Mouse (Mus musculus) liver, embryonic 12.5 days (tissue): ENCODE data around the gene Gm17387. TPM values are rescaled to one million over a fixed set of nuclear protein-coding genes. Genes with fewer than 3 reads are reported as not detected.

Experiments
- ATAC-seq: fragments of 200-750 bp; cut with Nextera tagmentation; 2 replicates; pipeline ENCODE4 v1.8.0; 2017; ENCODE audit warnings: moderate number of reproducible peaks, mild to moderate bottlenecking, moderate library complexity
- H3K27ac ChIP-seq: fragments of 300-500 bp; sonication (generic); 2 replicates; pipeline ENCODE4 v1.5.1; 2016; ENCODE audit warnings: mild to moderate bottlenecking
- H3K27me3 ChIP-seq: fragments of 300-500 bp; sonication (generic); replicated peaks from 2 replicates; pipeline ENCODE4 v1.6.1; 2016; ENCODE audit warnings: mild to moderate bottlenecking, moderate library complexity
- H3K36me3 ChIP-seq: fragments of 300-500 bp; sonication (generic); 2 replicates; pipeline ENCODE4 v1.6.1; 2016; ENCODE audit warnings: mild to moderate bottlenecking, moderate library complexity
- H3K4me1 ChIP-seq: fragments of 300-500 bp; sonication (generic); 2 replicates; pipeline ENCODE4 v1.6.1; 2016
- H3K4me2 ChIP-seq: fragments of 300-500 bp; sonication (generic); 2 replicates; pipeline ENCODE4 v1.6.1; 2016; ENCODE audit warnings: mild to moderate bottlenecking, moderate library complexity
- H3K4me3 ChIP-seq: fragments of 300-500 bp; sonication (generic); 2 replicates; pipeline ENCODE4 v1.5.1; 2016; ENCODE audit warnings: mild to moderate bottlenecking, moderate library complexity
- H3K9ac ChIP-seq: fragments of 300-500 bp; sonication (generic); 2 replicates; pipeline ENCODE4 v1.6.1; 2016; ENCODE audit warnings: mild to moderate bottlenecking, moderate library complexity
- H3K9me3 ChIP-seq: fragments of 300-500 bp; sonication (generic); replicated peaks from 2 replicates; pipeline ENCODE4 v1.6.1; 2016; ENCODE audit warnings: mild to moderate bottlenecking, moderate library complexity
- WGBS: fragments of 180-500 bp; shearing (Covaris S2); methylation state at CpG from one replicate; pipeline ENCODE4 v1.1.7; 2016; ENCODE audit not compliant: insufficient replicate concordance; 5-methylcytosine and 5-hydroxymethylcytosine counted together
- polyA plus RNA-seq: library from polyadenylated mRNA; unstranded; fragments of >200 nt; fragmentation: Nextera tagmentation; extraction: Ambion mirVana; gene quantifications from 2 replicates; pipeline ENCODE4 v1.2.1, GENCODE M21; 2016

Gm17387 gene
- polyA plus RNA-seq, 1 experiment from 2014 or later, result not detected

- no peak overlapping the region for H3K27ac ChIP-seq
- H3K36me3 ChIP-seq, result no peaks in the 10 kb centered on the region
- H3K4me1 ChIP-seq, result peaks cover 14% of the 10 kb centered on the region
- WGBS, result 68% methylated on average over 2 of the region's 2 CpGs
- H3K9me3 ChIP-seq, result 0 out of 2 replicates have a peak, but pooled peaks cover 3% of the 10 kb centered on the region
- peaks cover 23% of the 10 kb centered on the region for H3K27me3 ChIP-seq
- no peak overlapping the region for H3K4me3 ChIP-seq
- no peak overlapping the region for H3K9ac ChIP-seq
- no peak overlapping the region for H3K4me2 ChIP-seq
- ATAC-seq, result no peak
Measured at GRCm38 (mm10) chr7:141052421-141052820, 23.5 kb downstream of the Gm17387 start.

DNA sequence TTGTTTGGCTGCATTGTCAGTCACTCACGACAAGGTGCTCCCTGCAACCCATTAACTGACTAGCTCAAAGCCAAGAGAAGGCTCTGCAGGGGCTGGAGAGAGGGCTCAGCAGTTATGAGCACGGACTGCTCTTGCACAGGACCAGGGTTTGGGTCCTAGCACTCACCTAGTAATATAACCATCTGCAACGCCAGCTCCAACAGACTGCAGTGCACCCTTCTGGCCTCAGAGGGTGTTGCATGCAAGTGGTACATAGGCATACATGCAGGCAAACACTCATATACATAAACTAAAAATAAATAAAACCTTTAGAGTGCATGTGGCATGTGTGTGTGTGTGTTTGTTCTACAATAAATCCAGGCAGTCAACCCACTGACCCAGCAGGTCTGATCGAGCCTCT, 26.9 kb downstream of the Gm17387 start:
- Histone ChIP-seq H3K9ac (no peak overlapping the region), H3K27ac (no peak overlapping the region), H3K4me2 (no peak overlapping the region), H3K27me3 (peaks cover 56% of the 10 kb centered on the region), H3K36me3 (no peaks in the 10 kb centered on the region), H3K9me3 (0 out of 2 replicates have a peak, but pooled peaks cover 3% of the 10 kb centered on the region), H3K4me1 (peaks cover 10% of the 10 kb centered on the region), H3K4me3 (no peak overlapping the region)
- 52% methylated on average over 4 of the region's 4 CpGs for WGBS
- no peak for ATAC-seq

- 0 out of 2 replicates have a peak, but pooled peaks cover 3% of the 10 kb centered on the region for H3K9me3 ChIP-seq
- H3K9ac ChIP-seq, result no peak overlapping the region
- H3K27me3 ChIP-seq, result peaks cover 68% of the 10 kb centered on the region
- no peaks in the 10 kb centered on the region for H3K36me3 ChIP-seq
- no peak overlapping the region for H3K4me2 ChIP-seq
- no peak overlapping the region for H3K27ac ChIP-seq
- 66% methylated on average over 6 of the region's 6 CpGs for WGBS
- ATAC-seq, result no peak
- peaks cover 19% of the 10 kb centered on the region for H3K4me1 ChIP-seq
- no peak overlapping the region for H3K4me3 ChIP-seq
Measured at GRCm38 (mm10) chr7:141056976-141057375, 28.0 kb downstream of the Gm17387 start.

DNA sequence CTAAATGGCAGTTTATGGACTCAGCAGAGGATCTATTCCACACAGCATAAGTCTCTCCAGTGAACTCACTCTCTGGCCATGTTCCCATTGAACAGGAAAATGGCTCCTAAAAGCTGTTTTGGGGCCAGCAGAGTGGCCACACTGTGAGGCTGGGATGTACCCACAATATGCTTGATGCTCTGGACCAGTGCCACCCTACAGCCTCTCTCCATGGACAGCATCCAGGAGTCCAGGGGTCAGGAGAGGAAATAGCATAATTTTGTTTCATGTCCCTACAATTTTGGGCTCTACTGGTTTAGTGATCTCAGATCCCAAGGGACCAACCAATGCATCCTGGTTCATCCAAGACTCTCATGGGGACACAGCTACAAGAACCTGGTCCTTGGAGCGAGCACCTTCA, 28.6 kb downstream of the Gm17387 start:
- WGBS, result 63% methylated on average over 1 of the region's 1 CpGs
- Histone ChIP-seq H3K9me3 (0 out of 2 replicates have a peak, but pooled peaks cover 3% of the 10 kb centered on the region), H3K9ac (no peak overlapping the region), H3K36me3 (no peaks in the 10 kb centered on the region), H3K4me1 (peaks cover 24% of the 10 kb centered on the region), H3K4me2 (no peak overlapping the region), H3K4me3 (no peak overlapping the region), H3K27me3 (peaks cover 74% of the 10 kb centered on the region), H3K27ac (no peak overlapping the region)
- no peak for ATAC-seq

DNA sequence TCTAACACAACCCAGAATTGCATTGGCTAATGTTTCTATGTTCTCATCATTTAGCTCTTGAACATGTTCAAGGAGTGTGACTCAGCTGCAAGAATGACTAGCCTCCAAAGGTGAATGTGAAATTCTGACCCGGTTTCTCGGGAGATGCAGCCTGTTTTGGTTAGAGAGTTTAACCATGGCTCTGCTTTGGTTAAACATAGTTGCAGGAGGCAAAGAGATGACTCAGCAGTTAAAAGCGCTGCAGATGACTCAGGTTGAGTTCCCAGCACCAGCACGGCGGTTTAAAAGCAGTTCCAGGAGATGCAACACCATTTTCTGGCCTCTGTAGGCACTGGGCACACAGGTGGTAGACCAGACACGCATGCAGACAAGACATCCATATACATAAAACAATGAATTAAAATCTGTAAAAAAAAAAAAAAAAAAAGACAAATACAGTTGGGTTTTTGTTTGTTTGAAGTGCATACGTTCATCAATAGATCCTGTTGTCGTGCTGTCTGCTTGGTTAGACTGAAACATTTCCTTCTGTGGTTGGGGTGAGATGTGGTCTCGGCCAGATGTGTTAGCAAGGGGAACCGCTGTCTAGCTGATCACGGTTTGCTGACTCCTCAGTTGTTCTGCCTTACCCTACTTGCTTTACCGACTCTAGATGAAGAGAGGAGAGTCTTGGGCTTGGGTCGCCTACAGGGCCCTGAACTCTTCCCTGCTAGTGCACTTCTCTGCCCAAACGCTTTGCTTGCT, 29.8 kb downstream of the Gm17387 start:
- ATAC-seq, result no peak
- peaks cover 36% of the 10 kb centered on the region for H3K4me1 ChIP-seq
- WGBS, result 59% methylated on average over 14 of the region's 14 CpGs

GRCm38 (mm10) chr7:141059929-141060328, 31.0 kb downstream of the Gm17387 start:
- Histone ChIP-seq H3K4me1 (peaks cover 45% of the 10 kb centered on the region), H3K36me3 (no peaks in the 10 kb centered on the region), H3K9me3 (0 out of 2 replicates have a peak, but pooled peaks cover 3% of the 10 kb centered on the region), H3K27me3 (peaks cover 84% of the 10 kb centered on the region), H3K27ac (no peak overlapping the region), H3K9ac (no peak overlapping the region), H3K4me3 (peak overlapping the region; percentile 54; the same call in 1 of the 2 replicates), H3K4me2 (0 out of 2 replicates have a peak overlapping the region, but pooled peaks have one; percentile 78)
- ATAC-seq, result peak; percentile 64
- 53% methylated on average over 2 of the region's 2 CpGs for WGBS

More for the DNA sequence above, 29.8 kb downstream of the Gm17387 start:
- Histone ChIP-seq H3K4me3 (no peak overlapping the region), H3K9ac (no peak overlapping the region), H3K27ac (no peak overlapping the region), H3K4me2 (no peak overlapping the region), H3K27me3 (peaks cover 82% of the 10 kb centered on the region), H3K9me3 (0 out of 2 replicates have a peak, but pooled peaks cover 3% of the 10 kb centered on the region), H3K36me3 (no peaks in the 10 kb centered on the region)

- Histone ChIP-seq H3K27me3 (peaks cover 91% of the 10 kb centered on the region), H3K4me3 (peak within 1 kb of the TSS; percentile 54), H3K9me3 (0 out of 2 replicates have a peak, but pooled peaks cover 3% of the 10 kb centered on the region), H3K27ac (no peak within 1 kb of the TSS), H3K4me1 (peaks cover 46% of the 10 kb centered on the region), H3K9ac (peak within 1 kb of the TSS; percentile 47), H3K4me2 (peak within 1 kb of the TSS; percentile 78), H3K36me3 (no peaks in the 10 kb centered on the region)
- ATAC-seq, result peak; percentile 40; the same call in 1 of the 2 replicates
- 3% methylated on average over 72 of the region's 72 CpGs for WGBS
Measured at GRCm38 (mm10) chr7:141060426-141061242, 31.7 kb downstream of the Gm17387 start, which contains the start of gene B4galnt4. Gene B4galnt4 (plus strand): TSS chr7:141061104.

DNA sequence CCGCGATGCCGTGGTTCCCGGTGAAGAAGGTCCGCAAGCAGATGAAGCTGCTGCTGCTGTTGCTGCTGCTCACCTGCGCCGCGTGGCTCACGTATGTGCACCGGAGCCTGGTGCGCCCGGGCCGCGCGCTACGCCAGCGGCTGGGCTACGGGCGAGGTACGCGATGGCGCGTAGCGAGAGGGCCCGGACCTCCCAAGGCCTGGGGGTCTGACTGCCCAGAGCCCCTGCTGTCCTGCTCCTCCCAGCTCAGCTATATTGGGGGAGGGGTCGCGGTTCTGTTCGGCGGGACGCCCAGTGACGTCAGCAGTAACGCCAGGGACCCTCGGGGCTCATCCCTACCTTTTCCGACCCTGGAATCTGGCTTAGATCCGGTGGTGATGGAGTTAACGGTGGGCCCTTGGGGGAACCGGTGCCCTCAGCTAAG, 32.4 kb downstream of the Gm17387 start:
- no peak for ATAC-seq

GRCm38 (mm10) chr7:141062525-141062924, 33.6 kb downstream of the Gm17387 start:
- WGBS, result 25% methylated on average over 7 of the region's 7 CpGs
- H3K36me3 ChIP-seq, result no peaks in the 10 kb centered on the region
- H3K4me3 ChIP-seq, result no peak overlapping the region
- no peaks in the 10 kb centered on the region for H3K9me3 ChIP-seq
- H3K9ac ChIP-seq, result no peak overlapping the region
- ATAC-seq, result no peak
- H3K27ac ChIP-seq, result no peak overlapping the region
- H3K4me1 ChIP-seq, result peaks cover 46% of the 10 kb centered on the region
- no peak overlapping the region for H3K4me2 ChIP-seq
- peaks cover 97% of the 10 kb centered on the region for H3K27me3 ChIP-seq

More for the DNA sequence above, 32.4 kb downstream of the Gm17387 start:
- no peaks in the 10 kb centered on the region for H3K9me3 ChIP-seq
- 5% methylated on average over 37 of the region's 37 CpGs for WGBS
- peak overlapping the region; percentile 78 for H3K4me2 ChIP-seq
- no peaks in the 10 kb centered on the region for H3K36me3 ChIP-seq
- H3K27ac ChIP-seq, result no peak overlapping the region
- peaks cover 46% of the 10 kb centered on the region for H3K4me1 ChIP-seq
- peak overlapping the region; percentile 54 for H3K4me3 ChIP-seq
- H3K9ac ChIP-seq, result peak overlapping the region; percentile 47
- peaks cover 95% of the 10 kb centered on the region for H3K27me3 ChIP-seq

DNA sequence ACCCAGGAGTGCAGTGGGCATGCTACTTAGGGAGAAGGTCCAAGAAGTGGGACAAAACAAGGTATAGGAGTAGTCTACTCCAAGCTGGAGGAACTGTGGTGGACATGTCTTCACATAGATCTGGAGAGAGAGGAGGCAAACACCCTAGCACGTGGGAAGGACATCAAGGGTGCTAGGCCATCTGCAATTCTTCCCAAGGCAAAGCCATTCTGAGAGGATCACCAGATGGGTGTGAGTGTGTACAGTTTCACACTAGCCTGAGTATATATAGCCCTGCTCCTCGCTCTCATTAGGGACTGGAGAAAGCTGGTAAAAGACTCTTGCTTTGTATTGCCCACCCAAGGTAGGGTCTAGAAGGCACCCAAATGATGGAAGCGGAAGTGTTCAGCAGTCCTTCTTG, 34.4 kb downstream of the Gm17387 start:
- H3K27me3 ChIP-seq, result peaks cover 97% of the 10 kb centered on the region
- no peak for ATAC-seq
- WGBS, result 71% methylated on average over 3 of the region's 3 CpGs
- no peak overlapping the region for H3K27ac ChIP-seq
- H3K4me2 ChIP-seq, result no peak overlapping the region
- no peak overlapping the region for H3K4me3 ChIP-seq
- no peaks in the 10 kb centered on the region for H3K36me3 ChIP-seq
- peaks cover 46% of the 10 kb centered on the region for H3K4me1 ChIP-seq
- H3K9ac ChIP-seq, result no peak overlapping the region
- no peaks in the 10 kb centered on the region for H3K9me3 ChIP-seq

DNA sequence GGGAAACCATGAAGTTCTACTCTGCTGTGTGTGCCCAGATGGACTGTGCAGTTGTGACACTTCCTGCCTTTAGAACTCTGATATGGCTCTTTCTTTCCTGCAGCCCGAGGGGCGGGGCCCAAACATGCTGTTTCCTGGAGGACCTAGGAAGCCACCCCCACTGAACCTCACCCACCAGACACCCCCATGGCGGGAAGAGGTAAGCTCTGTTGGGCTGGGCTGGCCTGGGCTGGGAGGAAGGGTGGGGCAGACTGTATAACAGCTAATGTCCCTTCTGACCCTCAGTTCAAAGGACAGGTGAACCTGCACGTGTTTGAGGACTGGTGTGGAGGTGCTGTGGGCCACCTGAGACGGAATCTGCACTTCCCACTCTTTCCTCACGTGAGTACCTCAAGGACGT, 35.2 kb downstream of the Gm17387 start:
- ATAC-seq, result peak; percentile 16; the same call in 1 of the 2 replicates
- Histone ChIP-seq H3K4me3 (no peak overlapping the region), H3K27me3 (peaks cover 97% of the 10 kb centered on the region), H3K4me1 (peaks cover 46% of the 10 kb centered on the region), H3K9me3 (no peaks in the 10 kb centered on the region), H3K36me3 (no peaks in the 10 kb centered on the region), H3K27ac (no peak overlapping the region), H3K9ac (no peak overlapping the region), H3K4me2 (no peak overlapping the region)
- 26% methylated on average over 7 of the region's 7 CpGs for WGBS

DNA sequence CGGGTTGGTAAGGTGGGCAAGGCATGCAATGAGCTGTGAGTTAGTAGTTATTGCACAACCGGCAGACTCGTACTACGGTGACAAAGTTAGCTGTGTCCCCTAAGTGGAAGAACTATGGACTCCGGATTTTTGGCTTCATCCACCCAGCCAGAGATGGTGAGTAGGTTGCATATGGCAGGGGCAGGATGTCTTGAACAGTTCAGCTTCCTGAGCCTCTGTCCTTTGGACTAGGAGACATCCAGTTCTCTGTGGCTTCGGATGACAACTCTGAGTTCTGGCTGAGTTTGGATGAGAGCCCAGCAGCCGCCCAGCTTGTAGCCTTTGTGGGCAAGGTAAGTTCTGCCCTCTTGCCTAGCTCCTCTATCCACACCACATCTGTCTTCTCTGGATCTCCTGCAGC, 35.6 kb downstream of the Gm17387 start:
- no peak overlapping the region for H3K4me2 ChIP-seq
- no peaks in the 10 kb centered on the region for H3K9me3 ChIP-seq
- no peaks in the 10 kb centered on the region for H3K36me3 ChIP-seq
- no peak for ATAC-seq
- no peak overlapping the region for H3K27ac ChIP-seq
- H3K27me3 ChIP-seq, result peaks cover 95% of the 10 kb centered on the region
- H3K4me1 ChIP-seq, result peaks cover 46% of the 10 kb centered on the region
- 61% methylated on average over 7 of the region's 7 CpGs for WGBS
- no peak overlapping the region for H3K9ac ChIP-seq
- H3K4me3 ChIP-seq, result no peak overlapping the region
